Mouse (Mus musculus): ENCODE data around the gene Dync2li1. TPM values are rescaled to one million over a fixed set of nuclear protein-coding genes. Genes with fewer than 3 reads are reported as not detected.

Dync2li1 gene
- polyA plus RNA-seq, 1 experiment from 2014 or later, result 39.4 TPM

DNA sequence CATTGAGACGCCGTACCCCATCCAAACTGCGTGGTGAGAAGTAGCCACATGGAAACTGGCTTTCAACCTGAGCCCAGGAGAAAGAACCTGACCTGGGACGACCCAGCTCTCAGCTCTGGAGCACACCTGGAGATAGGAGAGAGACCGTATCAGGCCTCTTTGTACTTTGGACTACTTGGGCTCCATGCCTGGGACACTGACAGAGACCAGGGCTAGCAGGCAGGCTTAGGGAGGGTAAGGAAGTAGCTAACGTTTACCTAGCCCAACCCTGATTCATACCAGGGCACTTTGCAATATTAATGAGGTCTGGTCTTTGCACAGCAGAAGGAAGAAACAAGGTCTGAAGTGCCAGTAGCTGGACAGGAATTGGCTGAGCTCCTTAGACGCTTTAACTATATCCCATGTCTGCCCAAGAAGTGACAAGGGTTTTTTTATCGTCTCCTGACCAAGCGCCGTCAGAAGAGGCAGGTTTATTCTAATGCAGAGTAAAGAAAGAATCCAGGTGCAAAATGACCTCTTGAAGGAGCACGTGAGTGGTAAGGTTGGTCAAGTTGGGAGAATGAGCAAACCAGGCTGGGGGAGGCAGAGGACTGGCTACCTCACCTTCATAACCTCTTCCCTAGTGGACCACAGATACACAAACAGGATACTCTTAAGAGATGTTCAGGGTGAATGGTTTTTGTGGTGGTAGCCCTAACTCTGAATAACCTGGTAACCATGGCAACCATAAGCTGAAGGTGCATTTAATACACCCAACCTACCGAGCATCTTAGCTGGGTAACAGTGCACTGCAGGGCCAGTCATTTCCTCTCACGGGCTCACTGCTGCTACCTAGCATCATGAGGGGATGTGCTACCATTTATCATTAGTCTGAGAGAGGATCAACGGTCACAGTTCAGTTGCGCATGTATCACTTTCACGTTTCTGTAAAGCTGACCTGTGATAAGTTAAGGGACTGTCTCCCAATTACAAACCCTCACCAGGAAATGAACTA, 46.4 kb downstream of the Dync2li1 start:
- H3K9ac ChIP-seq, result no peak overlapping the region
- 50% methylated on average over 16 of the region's 16 CpGs for WGBS
- no peaks in the 10 kb centered on the region for H3K9me3 ChIP-seq
- no peaks in the 10 kb centered on the region for H3K36me3 ChIP-seq
- no peaks in the 10 kb centered on the region for H3K27me3 ChIP-seq
- peak; percentile 66; the same call in 1 of the 2 replicates for ATAC-seq (ENCODE audit: borderline replicate concordance, extremely low read depth, low FRiP score, low TSS enrichment)
- peak overlapping the region; percentile 52 for H3K27ac ChIP-seq
- no peak overlapping the region for H3K4me3 ChIP-seq
- H3K4me2 ChIP-seq, result no peak overlapping the region
- peaks cover 21% of the 10 kb centered on the region for H3K4me1 ChIP-seq

DNA sequence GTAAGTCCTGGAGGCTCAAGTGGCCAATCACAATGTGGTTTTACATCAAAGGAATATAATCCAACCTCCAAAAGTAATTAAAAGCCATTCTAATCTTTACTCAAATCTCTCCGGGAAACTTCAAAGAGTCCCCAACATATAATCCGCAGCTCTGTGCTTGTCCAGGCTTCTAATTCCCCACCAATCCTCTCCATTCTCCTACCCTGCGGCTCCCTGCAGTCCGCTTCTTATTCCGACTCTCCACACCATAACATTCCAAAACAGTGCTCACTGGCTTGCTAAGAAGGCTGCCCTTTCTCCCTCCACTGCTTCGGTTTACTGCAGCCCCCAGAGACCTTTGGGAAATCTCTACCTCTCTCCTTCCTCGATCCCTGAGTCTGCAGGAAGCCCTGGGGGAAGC, 47.8 kb downstream of the Dync2li1 start:
- Histone ChIP-seq H3K9ac (no peak overlapping the region), H3K4me1 (peaks cover 21% of the 10 kb centered on the region), H3K27ac (no peak overlapping the region), H3K4me2 (no peak overlapping the region), H3K27me3 (no peaks in the 10 kb centered on the region), H3K36me3 (no peaks in the 10 kb centered on the region), H3K4me3 (no peak overlapping the region), H3K9me3 (no peaks in the 10 kb centered on the region)
- WGBS, result 36% methylated on average over 7 of the region's 7 CpGs
- no peak for ATAC-seq (ENCODE audit: borderline replicate concordance, extremely low read depth, low FRiP score, low TSS enrichment)

DNA sequence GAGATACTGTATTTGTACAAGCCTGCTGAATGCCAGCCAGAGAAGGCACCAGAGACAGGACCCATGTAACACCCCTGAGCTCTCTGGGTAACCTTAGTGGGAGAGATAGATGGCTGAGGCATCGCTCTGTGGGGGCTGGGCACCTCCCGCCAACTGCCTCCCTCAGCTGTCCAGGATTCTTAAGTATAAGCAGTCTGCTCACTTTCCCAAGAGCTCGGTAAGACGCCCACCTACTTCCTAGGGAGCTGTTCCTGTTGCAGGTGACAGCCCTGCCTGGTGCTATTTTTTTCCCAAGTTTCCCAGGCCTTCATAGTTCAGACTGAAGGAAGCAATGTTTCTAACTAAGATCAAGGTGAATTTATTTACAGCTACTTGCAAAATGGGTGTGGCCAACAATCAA, 48.9 kb downstream of the Dync2li1 start:
- H3K4me3 ChIP-seq, result no peak overlapping the region
- no peaks in the 10 kb centered on the region for H3K9me3 ChIP-seq
- H3K4me1 ChIP-seq, result peaks cover 21% of the 10 kb centered on the region
- H3K9ac ChIP-seq, result no peak overlapping the region
- WGBS, result 45% methylated on average over 4 of the region's 4 CpGs
- H3K36me3 ChIP-seq, result no peaks in the 10 kb centered on the region
- H3K27ac ChIP-seq, result no peak overlapping the region
- no peaks in the 10 kb centered on the region for H3K27me3 ChIP-seq
- H3K4me2 ChIP-seq, result no peak overlapping the region
- ATAC-seq (ENCODE audit: borderline replicate concordance, extremely low read depth, low FRiP score, low TSS enrichment), result no peak

DNA sequence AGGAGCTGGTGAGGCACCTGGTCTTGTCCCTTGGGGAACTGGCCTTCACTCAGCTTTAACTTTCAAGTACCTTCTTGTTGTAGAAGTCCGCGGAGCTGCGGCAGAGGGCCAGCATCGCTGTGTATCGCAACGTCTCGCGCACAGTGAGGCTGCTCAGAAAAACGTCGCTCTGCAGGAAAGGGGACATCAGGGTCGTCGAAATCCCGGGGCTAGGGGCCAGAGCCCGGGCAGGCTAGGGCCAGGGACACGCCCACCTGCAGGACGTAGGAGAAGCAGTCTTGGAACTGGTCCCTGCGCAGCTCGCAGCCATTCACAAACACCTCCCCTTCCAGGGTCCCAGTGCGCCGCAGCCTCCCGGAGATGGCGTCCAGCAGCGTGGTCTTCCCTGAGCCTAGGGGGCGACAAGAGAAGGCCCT, 49.7 kb downstream of the Dync2li1 start, which contains the start of gene Abcg8:
Gene Abcg8 (plus strand): TSS at position 352 of the 416 bp plus-strand sequence.
- H3K4me2 ChIP-seq, result peak within 1 kb of the TSS; percentile 69
- WGBS, result 2% methylated on average over 24 of the region's 24 CpGs
- H3K9ac ChIP-seq, result no peak within 1 kb of the TSS

DNA sequence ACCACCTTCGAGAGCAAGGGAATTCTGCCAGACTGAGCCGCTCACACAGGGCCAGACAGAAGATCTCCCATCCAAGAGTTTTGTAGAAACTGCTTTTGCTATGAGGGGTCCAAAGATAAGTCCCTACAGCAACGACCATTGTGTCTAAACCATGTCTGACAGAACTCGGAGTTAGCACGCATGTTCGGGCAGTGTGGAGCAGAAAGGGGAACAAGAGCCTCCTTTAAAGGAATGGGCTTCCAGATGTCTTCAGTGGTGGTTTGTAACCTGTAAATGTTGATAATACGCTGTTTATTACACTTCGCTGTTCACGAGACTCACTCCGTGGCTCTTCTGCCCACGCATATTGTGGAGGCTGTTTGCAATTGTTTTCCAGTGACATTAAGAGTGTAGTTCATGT, 51.3 kb downstream of the Dync2li1 start:
- ATAC-seq (ENCODE audit: borderline replicate concordance, extremely low read depth, low FRiP score, low TSS enrichment), result no peak
- Histone ChIP-seq H3K27me3 (no peaks in the 10 kb centered on the region), H3K9me3 (no peaks in the 10 kb centered on the region)

More for the DNA sequence above, 49.7 kb downstream of the Dync2li1 start, which contains the start of gene Abcg8:
- Histone ChIP-seq H3K27me3 (no peaks in the 10 kb centered on the region), H3K27ac (no peak within 1 kb of the TSS), H3K4me3 (peak within 1 kb of the TSS; percentile 36), H3K36me3 (no peaks in the 10 kb centered on the region), H3K9me3 (no peaks in the 10 kb centered on the region), H3K4me1 (peaks cover 21% of the 10 kb centered on the region)
- ATAC-seq (ENCODE audit: borderline replicate concordance, extremely low read depth, low FRiP score, low TSS enrichment), result peak; percentile 55; the same call in 1 of the 2 replicates

DNA sequence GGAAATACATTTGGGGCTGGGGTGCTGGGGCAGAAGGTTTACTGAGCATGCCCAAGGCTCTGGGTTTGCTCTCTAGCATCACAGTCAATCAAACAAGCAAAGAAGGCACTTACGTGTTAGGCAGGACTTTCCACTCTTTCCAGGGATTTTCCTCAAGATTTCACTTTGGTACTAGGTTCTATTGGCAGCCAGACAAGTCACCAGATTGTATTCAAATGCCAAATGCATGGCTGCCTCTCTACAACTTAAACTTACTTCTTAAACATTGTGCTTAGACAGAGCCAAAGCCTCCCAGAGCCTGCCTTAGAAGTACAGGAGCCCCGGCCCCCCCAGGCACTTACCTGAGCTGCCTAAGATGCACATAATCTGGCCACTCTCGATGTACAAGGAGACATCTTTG, 55.4 kb downstream of the Dync2li1 start:
- no peak overlapping the region for H3K9ac ChIP-seq
- 0 out of 2 replicates have a peak, but pooled peaks cover 4% of the 10 kb centered on the region for H3K4me1 ChIP-seq
- no peak overlapping the region for H3K4me2 ChIP-seq
- no peak overlapping the region for H3K4me3 ChIP-seq
- no peak for ATAC-seq (ENCODE audit: borderline replicate concordance, extremely low read depth, low FRiP score, low TSS enrichment)
- H3K9me3 ChIP-seq, result no peaks in the 10 kb centered on the region
- H3K27me3 ChIP-seq, result no peaks in the 10 kb centered on the region
- 66% methylated on average over 3 of the region's 3 CpGs for WGBS
- no peak overlapping the region for H3K27ac ChIP-seq
- no peaks in the 10 kb centered on the region for H3K36me3 ChIP-seq

More for the DNA sequence above, 51.3 kb downstream of the Dync2li1 start:
- Histone ChIP-seq H3K4me1 (peaks cover 14% of the 10 kb centered on the region), H3K4me3 (no peak overlapping the region), H3K9ac (no peak overlapping the region), H3K4me2 (no peak overlapping the region), H3K36me3 (no peaks in the 10 kb centered on the region), H3K27ac (no peak overlapping the region)
- 81% methylated on average over 11 of the region's 11 CpGs for WGBS

DNA sequence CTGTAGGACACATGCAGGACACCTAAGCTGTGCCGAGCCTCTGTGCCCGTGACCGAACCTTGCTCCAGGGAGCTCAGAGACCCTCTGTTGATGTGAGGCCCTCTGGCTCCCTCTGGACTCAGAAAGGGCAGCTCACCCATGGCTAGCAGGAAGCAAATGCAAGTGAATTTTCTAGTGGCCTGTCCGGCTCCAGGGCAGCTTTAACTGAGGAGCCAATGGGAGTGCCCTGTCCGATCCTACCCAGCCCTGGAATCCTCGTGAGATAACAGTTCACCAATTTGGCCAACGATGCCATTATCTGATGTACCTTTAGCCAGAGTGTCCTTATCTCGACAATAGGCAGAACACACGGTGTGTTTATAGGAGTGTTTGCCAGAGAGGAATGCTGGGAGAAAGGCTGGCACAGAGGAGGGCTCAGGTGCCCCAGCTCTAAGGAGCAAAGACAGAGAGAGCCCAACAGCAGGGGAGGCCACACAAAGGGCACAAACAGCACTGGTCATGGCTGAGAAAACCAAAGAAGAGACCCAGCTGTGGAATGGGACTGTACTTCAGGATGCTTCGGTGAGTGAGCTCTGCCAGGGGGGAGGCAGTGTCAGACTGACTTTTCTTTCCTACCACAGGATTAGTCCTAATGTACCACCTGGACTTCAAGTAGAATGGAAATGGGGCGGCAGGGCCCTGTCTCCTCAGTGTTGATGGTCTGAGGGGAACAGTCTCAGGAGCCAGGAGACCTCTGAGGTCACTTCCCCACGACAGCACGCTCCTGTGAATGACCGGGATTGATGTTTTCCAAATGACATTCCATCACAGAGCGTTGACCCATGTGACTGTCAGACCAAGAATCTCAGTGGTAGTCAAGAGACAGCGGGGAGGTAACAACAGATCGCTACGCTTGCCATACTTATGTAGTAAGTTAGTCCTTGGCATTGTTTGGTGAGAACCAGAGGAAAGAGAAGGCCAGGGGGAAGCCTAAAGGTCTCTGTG, 56.7 kb downstream of the Dync2li1 start, which contains the start of gene Abcg5:
Gene Abcg5 (minus strand): TSS at position 278 of the 984 bp plus-strand sequence.
- WGBS, result 68% methylated on average over 18 of the region's 18 CpGs
- no peak within 1 kb of the TSS for H3K27ac ChIP-seq
- H3K4me2 ChIP-seq, result no peak within 1 kb of the TSS
- H3K9me3 ChIP-seq, result no peaks in the 10 kb centered on the region
- no peak for ATAC-seq (ENCODE audit: borderline replicate concordance, extremely low read depth, low FRiP score, low TSS enrichment)
- 0 out of 2 replicates have a peak, but pooled peaks cover 4% of the 10 kb centered on the region for H3K4me1 ChIP-seq
- H3K27me3 ChIP-seq, result no peaks in the 10 kb centered on the region
- H3K4me3 ChIP-seq, result no peak within 1 kb of the TSS
- H3K9ac ChIP-seq, result no peak within 1 kb of the TSS
- H3K36me3 ChIP-seq, result no peaks in the 10 kb centered on the region

DNA sequence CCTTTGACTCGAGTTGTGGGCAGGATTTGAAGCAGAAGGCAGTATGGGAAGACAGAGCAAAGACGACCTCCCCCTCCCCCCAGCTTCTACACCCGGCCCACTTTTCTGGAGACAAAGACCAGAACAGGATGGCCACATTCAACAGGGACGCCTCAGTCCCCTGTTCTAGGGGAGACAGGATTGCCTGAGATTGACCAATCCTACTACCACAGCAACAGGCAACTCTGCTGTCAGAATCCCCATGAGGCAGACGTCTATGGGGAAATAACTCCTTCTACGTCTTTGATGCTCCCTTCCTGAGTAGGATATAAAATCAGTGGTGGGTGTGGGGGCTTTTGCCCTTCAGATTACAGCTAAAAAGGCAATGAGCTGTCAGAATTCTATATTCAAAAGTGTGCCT, 58.0 kb downstream of the Dync2li1 start:
- H3K4me1 ChIP-seq, result 0 out of 2 replicates have a peak, but pooled peaks cover 4% of the 10 kb centered on the region
- H3K27me3 ChIP-seq, result no peaks in the 10 kb centered on the region
- no peaks in the 10 kb centered on the region for H3K9me3 ChIP-seq
- WGBS, result 34% methylated on average over 6 of the region's 6 CpGs
- H3K9ac ChIP-seq, result no peak overlapping the region
- no peaks in the 10 kb centered on the region for H3K36me3 ChIP-seq
- no peak overlapping the region for H3K27ac ChIP-seq
- no peak for ATAC-seq (ENCODE audit: borderline replicate concordance, extremely low read depth, low FRiP score, low TSS enrichment)
- no peak overlapping the region for H3K4me3 ChIP-seq
- no peak overlapping the region for H3K4me2 ChIP-seq

DNA sequence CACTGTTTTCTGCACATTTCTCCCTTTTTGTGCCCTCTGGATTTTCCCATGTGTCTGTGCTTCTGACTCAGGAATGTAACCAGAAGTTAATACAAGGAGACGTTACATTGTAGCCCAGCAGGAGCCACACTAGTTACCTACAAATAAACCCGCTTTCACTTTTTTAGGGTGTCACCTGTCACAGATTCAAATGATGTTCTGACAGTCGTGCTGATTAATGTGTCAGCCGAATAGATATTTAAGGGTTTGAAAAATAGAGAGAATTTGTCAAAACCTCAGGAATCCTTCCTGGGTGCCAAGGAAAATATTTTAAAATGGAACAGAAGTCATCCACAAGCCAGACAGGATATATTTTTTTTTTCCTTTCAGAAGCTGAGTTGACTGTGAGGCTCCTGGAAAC, 59.0 kb downstream of the Dync2li1 start:
- Histone ChIP-seq H3K27me3 (no peaks in the 10 kb centered on the region), H3K4me3 (no peak overlapping the region), H3K4me1 (0 out of 2 replicates have a peak, but pooled peaks cover 4% of the 10 kb centered on the region), H3K27ac (no peak overlapping the region), H3K36me3 (no peaks in the 10 kb centered on the region), H3K4me2 (no peak overlapping the region), H3K9me3 (no peaks in the 10 kb centered on the region), H3K9ac (no peak overlapping the region)
- ATAC-seq (ENCODE audit: borderline replicate concordance, extremely low read depth, low FRiP score, low TSS enrichment), result no peak
- WGBS, result 73% methylated on average over 4 of the region's 4 CpGs

DNA sequence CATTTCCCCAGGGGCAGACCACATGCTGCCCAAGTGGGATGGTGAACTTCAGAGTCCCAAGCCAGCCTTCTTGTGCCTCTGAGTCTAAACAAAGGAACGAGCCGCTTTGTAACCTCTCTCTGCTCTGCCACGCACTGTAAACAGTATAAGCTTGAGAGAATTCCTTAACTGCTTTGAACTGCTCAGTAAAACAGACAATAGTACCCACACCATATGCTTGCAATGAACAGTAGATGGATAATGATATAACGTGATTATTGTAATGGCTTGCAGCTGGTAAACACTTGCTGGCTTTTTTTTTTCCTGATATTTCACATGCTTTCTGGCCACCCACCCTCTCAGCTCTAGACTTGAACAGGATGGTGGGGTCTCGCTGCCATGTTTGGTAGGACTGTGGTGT, 61.7 kb downstream of the Dync2li1 start:
- H3K9me3 ChIP-seq, result no peaks in the 10 kb centered on the region
- H3K4me1 ChIP-seq, result 0 out of 2 replicates have a peak, but pooled peaks cover 4% of the 10 kb centered on the region
- H3K27ac ChIP-seq, result no peak overlapping the region
- WGBS, result 43% methylated on average over 5 of the region's 5 CpGs
- no peak overlapping the region for H3K4me2 ChIP-seq
- H3K9ac ChIP-seq, result no peak overlapping the region
- ATAC-seq (ENCODE audit: borderline replicate concordance, extremely low read depth, low FRiP score, low TSS enrichment), result no peak
- no peaks in the 10 kb centered on the region for H3K27me3 ChIP-seq
- H3K4me3 ChIP-seq, result no peak overlapping the region
- H3K36me3 ChIP-seq, result no peaks in the 10 kb centered on the region

DNA sequence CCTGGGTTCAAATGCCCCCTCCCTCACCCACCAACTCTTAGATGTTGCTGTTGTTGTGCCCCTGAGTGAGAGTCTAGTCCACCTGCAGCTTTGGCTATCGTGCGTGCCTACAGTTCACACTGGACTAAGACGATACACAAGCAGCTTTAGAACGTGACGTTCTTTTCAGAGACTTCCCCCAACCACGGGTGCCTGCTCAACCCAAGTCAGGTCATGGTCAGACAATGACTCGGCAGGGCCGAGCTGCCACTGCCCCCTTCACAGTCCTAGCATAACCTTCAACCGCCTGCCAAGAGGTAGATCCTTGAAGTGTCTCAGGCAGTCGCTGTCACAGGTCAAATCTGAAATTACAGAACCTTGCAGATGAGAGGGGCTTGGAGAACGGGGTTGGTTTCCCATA, 62.5 kb downstream of the Dync2li1 start:
- Histone ChIP-seq H3K9me3 (no peaks in the 10 kb centered on the region), H3K27me3 (no peaks in the 10 kb centered on the region), H3K9ac (no peak overlapping the region), H3K27ac (no peak overlapping the region), H3K4me1 (0 out of 2 replicates have a peak, but pooled peaks cover 4% of the 10 kb centered on the region), H3K4me3 (no peak overlapping the region), H3K36me3 (no peaks in the 10 kb centered on the region), H3K4me2 (no peak overlapping the region)
- ATAC-seq (ENCODE audit: borderline replicate concordance, extremely low read depth, low FRiP score, low TSS enrichment), result no peak
- 84% methylated on average over 11 of the region's 11 CpGs for WGBS
